Mouse (Mus musculus) megakaryocyte, embryonic 14.5 days (primary cell): ENCODE measurements around the gene Mphosph9.

Experiments used
- FLI1 ChIP-seq: IDR thresholded peaks from 2 replicates; pipeline ENCODE4 v1.6.1; 2012; ENCODE audit warnings: low read length, inconsistent platforms, mixed read lengths
- GATA1 ChIP-seq: IDR thresholded peaks from 3 replicates; pipeline ENCODE4 v1.6.1; 2012; ENCODE audit warnings: mixed read lengths, low read length, inconsistent platforms, borderline replicate concordance

DNA sequence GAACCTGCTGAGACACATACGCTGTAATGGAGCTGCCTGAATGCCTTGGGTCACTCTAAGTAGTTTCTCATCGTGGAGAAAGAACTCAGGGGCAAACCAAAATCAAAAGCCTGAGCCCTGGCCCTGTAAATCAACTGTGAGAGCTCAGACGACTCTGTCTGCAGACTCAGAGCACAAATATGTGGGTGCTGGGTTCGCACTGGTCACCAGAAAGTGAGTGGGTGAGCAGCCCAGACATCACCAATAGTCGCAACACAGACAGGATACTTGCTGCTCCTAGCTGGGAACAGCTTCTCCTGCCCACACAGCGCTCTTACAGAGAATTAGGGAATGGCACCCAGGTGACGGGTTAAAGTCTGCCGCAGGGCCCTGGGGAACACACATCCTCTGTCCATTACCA lies 74.2 kb downstream of the Mphosph9 start:
- TF ChIP-seq FLI1 (no peak), GATA1 (no peak)
